Mouse (Mus musculus) liver, adult 2 months (tissue): ENCODE data around the gene Xylt1.

Source experiments
- CTCF ChIP-seq: fragments of 200-500 bp; IDR thresholded peaks from 2 replicates; pipeline ENCODE4 v1.5.1; 2011; ENCODE audit warnings: low read depth, low read length, control low read depth
- POLR2A ChIP-seq: fragments of 200-500 bp; IDR thresholded peaks from 2 replicates; pipeline ENCODE4 v1.6.1; 2011; ENCODE audit warnings: low read length, control low read depth; ENCODE audit not compliant: insufficient read depth; ENCODE audit errors: extremely low read depth

GRCm38 (mm10) chr7:117464956-117465355, 84.2 kb downstream of the Xylt1 start:
- TF ChIP-seq CTCF, result no peak
- no peak for TF ChIP-seq POLR2A
